Mouse (Mus musculus) forebrain, embryonic 10.5 days (tissue): ENCODE data around the gene Tns2. TPM values are rescaled to one million over a fixed set of nuclear protein-coding genes. Genes with fewer than 3 reads are reported as not detected.

Experiments
- DNase-seq: peaks from one replicate; pipeline ENCODE4 v3.0.0-alpha.2; 2017; ENCODE audit warnings: low spot score; ENCODE audit errors: extremely low spot score
- H3K27ac ChIP-seq: fragments of 300-500 bp; sonication (generic); 2 replicates; pipeline ENCODE4 v1.5.1; 2016; ENCODE audit warnings: mild to moderate bottlenecking
- H3K27me3 ChIP-seq: fragments of 300-500 bp; sonication (generic); 2 replicates; pipeline ENCODE4 v1.6.1; 2016; ENCODE audit warnings: mild to moderate bottlenecking; ENCODE audit not compliant: poor library complexity, severe bottlenecking
- H3K36me3 ChIP-seq: fragments of 300-500 bp; sonication (generic); replicated peaks from 2 replicates; pipeline ENCODE4 v1.6.1; 2016; ENCODE audit warnings: mild to moderate bottlenecking, moderate library complexity
- H3K4me1 ChIP-seq: fragments of 300-500 bp; sonication (generic); 2 replicates; pipeline ENCODE4 v1.6.1; 2016
- H3K4me3 ChIP-seq: fragments of 300-500 bp; sonication (generic); 2 replicates; pipeline ENCODE4 v1.5.1; 2016; ENCODE audit warnings: mild to moderate bottlenecking, moderate library complexity
- H3K9me3 ChIP-seq: fragments of 300-500 bp; sonication (generic); 2 replicates; pipeline ENCODE4 v1.6.1; 2016; ENCODE audit warnings: mild to moderate bottlenecking, moderate library complexity
- WGBS: fragments of 180-500 bp; shearing (Covaris S2); methylation state at CpG from one replicate; pipeline ENCODE4 v1.1.7; 2016; 5-methylcytosine and 5-hydroxymethylcytosine counted together
- polyA plus RNA-seq: library from polyadenylated mRNA; unstranded; fragments of >200 nt; fragmentation: Nextera tagmentation; extraction: Ambion mirVana; gene quantifications from 2 replicates; pipeline ENCODE4 v1.2.1, GENCODE M21; 2016

Gene Tns2
- polyA plus RNA-seq, 1 experiment from 2014 or later = 11.1 TPM

DNA sequence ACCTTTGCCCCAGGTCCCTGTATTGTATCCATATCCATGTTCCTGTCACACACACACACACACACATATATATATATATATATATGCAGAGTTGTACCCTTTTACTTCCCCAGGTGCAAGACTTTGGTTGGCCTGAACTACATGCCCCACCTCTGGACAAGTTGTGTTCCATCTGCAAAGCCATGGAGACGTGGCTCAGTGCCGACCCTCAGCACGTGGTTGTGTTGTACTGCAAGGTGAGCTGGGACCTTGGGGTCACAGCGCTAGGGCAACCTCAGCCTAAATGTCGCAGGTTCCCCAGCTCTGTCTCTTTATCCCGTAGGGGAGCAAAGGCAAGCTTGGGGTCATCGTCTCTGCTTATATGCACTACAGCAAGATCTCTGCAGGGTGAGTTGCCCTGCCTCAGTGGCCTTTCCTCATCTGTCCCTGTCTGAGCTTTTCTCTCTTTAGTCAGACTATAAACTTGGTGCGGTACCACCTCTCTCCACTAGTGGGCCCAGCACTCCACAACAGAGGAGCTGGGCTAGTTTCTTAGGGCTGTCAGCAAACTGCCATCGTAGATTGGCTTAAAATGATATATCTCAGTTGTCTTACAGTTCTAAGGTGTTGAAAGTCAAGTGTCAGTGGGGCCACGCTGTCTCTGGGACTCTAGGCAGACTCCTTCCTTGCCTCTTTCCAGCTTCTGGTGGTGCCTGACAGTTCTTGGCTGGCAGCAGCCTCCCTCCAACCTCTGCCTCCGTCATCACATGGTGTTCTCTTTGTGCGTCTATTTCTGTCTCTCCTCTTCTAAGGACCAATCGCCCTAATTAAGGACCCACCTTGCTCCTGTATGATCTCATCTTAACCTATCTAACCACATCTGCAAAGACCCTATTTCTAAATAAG, 7.7 kb downstream of the Tns2 start:
- H3K4me3 ChIP-seq = no peak overlapping the region
- H3K36me3 ChIP-seq = peaks cover 27% of the 10 kb centered on the region
- no peaks in the 10 kb centered on the region for H3K9me3 ChIP-seq
- H3K27ac ChIP-seq = no peak overlapping the region
- peak; percentile 68 for DNase-seq
- H3K27me3 ChIP-seq = peaks cover 58% of the 10 kb centered on the region
- 46% methylated on average over 13 of the region's 13 CpGs for WGBS
- H3K4me1 ChIP-seq = peaks cover 66% of the 10 kb centered on the region

- Histone ChIP-seq H3K27ac (no peak overlapping the region), H3K4me1 (peaks cover 59% of the 10 kb centered on the region), H3K9me3 (no peaks in the 10 kb centered on the region), H3K27me3 (peaks cover 49% of the 10 kb centered on the region), H3K4me3 (no peak overlapping the region), H3K36me3 (peaks cover 34% of the 10 kb centered on the region)
- WGBS = 48% methylated on average over 18 of the region's 18 CpGs
- DNase-seq = peak; percentile 63
These were observed 8.7 kb downstream of the Tns2 start for GRCm38 (mm10) chr15:102108651-102109525.

DNA sequence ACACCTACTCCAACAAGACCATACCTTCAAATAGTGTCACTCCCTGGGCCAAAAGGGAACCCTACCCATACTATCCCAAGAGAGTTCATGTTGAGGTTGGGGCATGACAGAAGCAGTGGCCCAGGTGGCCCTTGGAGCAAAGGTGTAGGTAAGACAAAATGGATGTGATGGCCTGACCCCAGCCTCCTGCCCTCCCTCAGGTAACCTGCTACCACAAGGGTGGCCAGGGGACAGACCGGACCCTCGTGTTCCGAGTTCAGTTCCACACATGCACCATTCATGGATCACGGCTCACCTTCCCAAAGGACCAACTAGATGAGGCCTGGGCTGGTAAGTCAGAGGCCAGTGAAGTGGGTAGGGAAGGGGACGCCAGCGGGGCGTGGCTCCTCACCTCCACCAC, 10.1 kb downstream of the Tns2 start:
- no peak overlapping the region for H3K4me3 ChIP-seq
- peaks cover 45% of the 10 kb centered on the region for H3K36me3 ChIP-seq
- DNase-seq = no peak
- no peaks in the 10 kb centered on the region for H3K9me3 ChIP-seq
- peaks cover 46% of the 10 kb centered on the region for H3K4me1 ChIP-seq
- H3K27ac ChIP-seq = no peak overlapping the region
- WGBS = 95% methylated on average over 7 of the region's 7 CpGs
- peaks cover 36% of the 10 kb centered on the region for H3K27me3 ChIP-seq

- DNase-seq = no peak
- H3K9me3 ChIP-seq = no peaks in the 10 kb centered on the region
- H3K36me3 ChIP-seq = peaks cover 51% of the 10 kb centered on the region
- H3K27me3 ChIP-seq = peaks cover 29% of the 10 kb centered on the region
- H3K4me1 ChIP-seq = peaks cover 40% of the 10 kb centered on the region
- WGBS = 83% methylated on average over 29 of the region's 29 CpGs
- no peak overlapping the region for H3K4me3 ChIP-seq
- peak overlapping the region; percentile 30; the same call in 1 of the 2 replicates for H3K27ac ChIP-seq
These were observed 10.7 kb downstream of the Tns2 start for GRCm38 (mm10) chr15:102110701-102111494.

DNA sequence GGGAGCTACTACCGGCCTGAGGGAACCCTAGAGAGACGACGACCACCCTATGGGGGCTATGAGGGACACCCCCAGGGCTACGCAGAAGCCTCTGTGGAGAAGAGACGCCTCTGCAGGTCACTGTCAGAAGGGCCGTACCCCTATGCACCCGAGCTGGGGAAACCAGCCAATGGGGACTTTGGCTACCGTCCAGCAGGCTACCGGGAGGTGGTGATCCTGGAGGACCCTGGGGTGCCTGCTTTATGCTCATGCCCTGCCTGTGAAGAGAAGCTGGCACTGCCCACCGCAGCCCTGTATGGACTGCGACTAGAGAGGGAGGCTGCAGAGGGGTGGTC, 11.2 kb downstream of the Tns2 start:
- H3K27ac ChIP-seq = peak overlapping the region; percentile 30; the same call in 1 of the 2 replicates
- peaks cover 57% of the 10 kb centered on the region for H3K36me3 ChIP-seq
- DNase-seq = no peak
- WGBS = 89% methylated on average over 11 of the region's 11 CpGs
- peaks cover 24% of the 10 kb centered on the region for H3K27me3 ChIP-seq
- H3K9me3 ChIP-seq = no peaks in the 10 kb centered on the region
- peaks cover 34% of the 10 kb centered on the region for H3K4me1 ChIP-seq
- no peak overlapping the region for H3K4me3 ChIP-seq

GRCm38 (mm10) chr15:102112181-102112580, 12.0 kb downstream of the Tns2 start:
- Histone ChIP-seq H3K27ac (no peak overlapping the region), H3K4me1 (peaks cover 27% of the 10 kb centered on the region), H3K36me3 (peaks cover 64% of the 10 kb centered on the region), H3K27me3 (peaks cover 16% of the 10 kb centered on the region), H3K4me3 (no peak overlapping the region), H3K9me3 (no peaks in the 10 kb centered on the region)
- WGBS = 87% methylated on average over 6 of the region's 6 CpGs
- no peak for DNase-seq

GRCm38 (mm10) chr15:102112827-102113226, 12.6 kb downstream of the Tns2 start:
- DNase-seq = no peak
- Histone ChIP-seq H3K36me3 (peaks cover 70% of the 10 kb centered on the region), H3K27ac (no peak overlapping the region), H3K4me3 (no peak overlapping the region), H3K9me3 (no peaks in the 10 kb centered on the region), H3K27me3 (peaks cover 10% of the 10 kb centered on the region), H3K4me1 (peaks cover 21% of the 10 kb centered on the region)
- 85% methylated on average over 8 of the region's 8 CpGs for WGBS

DNA sequence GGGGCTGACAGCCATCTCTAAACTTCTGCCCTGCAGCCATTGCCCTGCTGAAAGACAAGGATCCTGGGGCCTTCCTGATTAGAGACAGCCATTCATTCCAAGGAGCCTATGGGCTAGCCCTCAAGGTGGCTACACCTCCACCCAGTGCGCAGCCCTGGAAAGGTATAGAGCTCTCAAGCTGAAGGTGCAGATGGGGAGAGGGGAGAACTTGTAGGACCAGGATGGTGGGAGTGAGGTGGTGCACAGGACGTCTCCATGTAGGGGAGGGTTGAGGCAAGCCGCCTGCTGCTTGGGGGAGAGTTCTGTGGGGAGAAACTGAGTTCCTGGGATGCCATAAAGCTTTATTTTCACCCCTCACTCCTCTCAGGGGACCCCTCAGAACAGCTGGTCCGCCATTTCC, 13.5 kb downstream of the Tns2 start:
- Histone ChIP-seq H3K27me3 (peaks cover 2% of the 10 kb centered on the region; the same call in 1 of the 2 replicates), H3K4me1 (peaks cover 20% of the 10 kb centered on the region), H3K9me3 (no peaks in the 10 kb centered on the region), H3K27ac (no peak overlapping the region), H3K4me3 (no peak overlapping the region), H3K36me3 (peaks cover 79% of the 10 kb centered on the region)
- no peak for DNase-seq
- 91% methylated on average over 4 of the region's 4 CpGs for WGBS

DNA sequence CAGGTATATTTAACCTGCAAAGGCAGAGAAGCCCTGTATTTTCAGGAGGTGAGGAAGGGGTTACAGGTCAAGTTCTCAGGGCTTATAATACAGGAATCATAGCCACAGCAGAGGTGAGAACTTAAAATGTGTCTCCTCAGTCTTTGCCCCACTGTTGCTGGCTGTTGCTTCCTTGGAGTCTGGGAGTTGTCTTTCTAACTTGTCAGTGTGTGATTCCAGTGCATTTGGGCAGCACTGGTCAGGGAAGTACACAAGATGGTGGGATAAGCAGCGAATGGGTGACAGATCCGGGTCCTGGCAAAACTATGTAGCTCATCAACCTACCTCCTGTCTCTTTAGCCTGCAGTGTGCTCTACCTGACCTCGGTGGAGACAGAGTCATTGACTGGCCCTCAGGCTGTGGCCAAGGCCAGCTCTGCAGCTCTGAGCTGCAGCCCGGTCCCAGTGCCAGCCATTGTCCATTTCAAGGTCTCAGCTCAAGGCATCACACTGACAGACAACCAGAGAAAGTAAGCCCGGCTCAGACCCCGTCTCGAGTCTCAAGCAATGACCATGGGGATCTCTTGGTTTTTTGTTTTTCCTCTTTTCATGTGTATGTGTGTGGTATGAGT, 14.5 kb downstream of the Tns2 start:
- WGBS = 90% methylated on average over 7 of the region's 7 CpGs
- H3K27ac ChIP-seq = no peak overlapping the region
- H3K4me1 ChIP-seq = peaks cover 12% of the 10 kb centered on the region
- peaks cover 90% of the 10 kb centered on the region for H3K36me3 ChIP-seq
- no peak for DNase-seq
- H3K9me3 ChIP-seq = no peaks in the 10 kb centered on the region
- H3K27me3 ChIP-seq = no peaks in the 10 kb centered on the region
- no peak overlapping the region for H3K4me3 ChIP-seq

GRCm38 (mm10) chr15:102115731-102116231, 15.6 kb downstream of the Tns2 start:
- Histone ChIP-seq H3K4me3 (no peak overlapping the region), H3K27ac (0 out of 2 replicates have a peak overlapping the region, but pooled peaks have one; percentile 25), H3K9me3 (no peaks in the 10 kb centered on the region), H3K4me1 (peaks cover 21% of the 10 kb centered on the region), H3K27me3 (no peaks in the 10 kb centered on the region), H3K36me3 (peaks cover 94% of the 10 kb centered on the region)
- 64% methylated on average over 9 of the region's 9 CpGs for WGBS
- DNase-seq = no peak

GRCm38 (mm10) chr15:102116753-102117415, 16.7 kb downstream of the Tns2 start:
- H3K27me3 ChIP-seq = no peaks in the 10 kb centered on the region
- H3K4me3 ChIP-seq = no peak overlapping the region
- no peak for DNase-seq
- peaks cover 21% of the 10 kb centered on the region for H3K4me1 ChIP-seq
- peaks cover 94% of the 10 kb centered on the region for H3K36me3 ChIP-seq
- H3K27ac ChIP-seq = no peak overlapping the region
- no peaks in the 10 kb centered on the region for H3K9me3 ChIP-seq
- WGBS = 85% methylated on average over 11 of the region's 11 CpGs
